Mouse (Mus musculus) cerebellum, adult 9-11 months (tissue): Measurements from ENCODE around the gene Gm20388.

Experiments
- DNase-seq: peaks from one replicate; pipeline ENCODE4 v3.0.0; 2022

The Gm20388 gene

DNA sequence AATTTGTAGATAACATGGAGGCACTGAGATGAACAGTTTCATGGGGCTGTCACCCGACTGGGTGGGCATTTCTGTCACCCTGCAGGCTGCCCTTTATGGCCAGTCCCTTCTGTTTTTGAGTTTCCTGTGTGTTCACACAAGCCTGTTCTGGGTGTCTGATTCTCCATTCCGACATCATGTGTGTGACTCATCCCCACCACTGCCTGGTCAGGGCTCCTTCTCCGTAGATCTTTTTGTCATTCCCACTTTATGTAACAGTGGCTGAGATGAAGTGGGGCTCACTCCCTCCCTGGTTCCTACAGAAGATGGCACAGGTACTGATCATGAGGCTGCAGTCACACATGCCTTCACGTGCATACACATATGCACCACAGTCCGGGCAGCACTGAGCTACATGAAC lies 3212.0 kb downstream of the Gm20388 start:
- DNase-seq: no peak

DNA sequence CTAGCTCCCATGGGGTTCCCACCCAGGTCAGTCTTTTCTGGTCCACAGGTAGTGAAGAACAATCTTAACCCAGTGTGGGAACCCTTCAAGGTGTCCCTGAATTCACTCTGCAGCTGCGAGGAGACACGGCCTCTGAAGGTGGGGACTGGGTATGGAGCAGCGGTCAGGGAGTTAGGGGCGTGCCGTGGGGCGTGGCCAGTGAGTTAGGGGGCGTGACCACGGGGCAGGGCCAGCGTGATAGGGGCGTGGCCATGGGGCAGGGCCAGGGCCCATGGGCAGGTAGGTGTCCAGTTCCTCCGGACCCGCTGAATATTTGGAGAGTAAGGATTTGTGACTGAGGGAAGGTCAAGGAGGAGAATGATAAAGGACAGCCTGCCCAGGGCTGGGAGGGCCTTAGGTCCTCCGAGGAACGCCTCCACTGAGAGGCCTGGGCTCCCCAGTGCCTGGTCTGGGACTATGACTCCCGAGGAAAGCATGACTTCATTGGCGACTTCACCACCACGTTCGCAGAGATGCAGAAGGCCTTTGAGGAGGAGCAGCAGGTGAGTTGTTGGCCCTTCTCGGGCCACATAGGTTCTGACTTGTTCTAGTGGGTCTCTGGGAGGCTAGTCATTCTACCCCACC lies 3215.7 kb downstream of the Gm20388 start:
- DNase-seq: no peak

DNA sequence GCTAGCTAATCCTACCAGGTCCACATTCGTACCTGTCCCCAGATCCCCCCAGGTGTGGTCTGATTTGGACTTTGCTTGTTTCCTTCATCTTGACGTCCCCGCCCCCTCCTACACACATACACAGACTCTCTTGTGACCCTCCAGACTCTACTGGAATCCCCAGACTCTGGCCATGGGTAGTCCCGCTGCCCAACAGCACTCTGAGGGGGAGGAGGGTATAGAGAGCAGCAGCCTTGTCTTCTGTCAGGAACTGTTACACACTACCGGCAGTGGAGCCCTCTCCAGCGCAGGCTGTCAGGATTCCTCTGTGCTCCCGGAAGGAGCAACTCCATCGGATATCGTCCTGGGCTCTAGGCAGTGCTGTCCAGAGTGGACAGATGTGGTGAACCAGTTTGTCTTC lies 3220.4 kb downstream of the Gm20388 start:
- no peak for DNase-seq

DNA sequence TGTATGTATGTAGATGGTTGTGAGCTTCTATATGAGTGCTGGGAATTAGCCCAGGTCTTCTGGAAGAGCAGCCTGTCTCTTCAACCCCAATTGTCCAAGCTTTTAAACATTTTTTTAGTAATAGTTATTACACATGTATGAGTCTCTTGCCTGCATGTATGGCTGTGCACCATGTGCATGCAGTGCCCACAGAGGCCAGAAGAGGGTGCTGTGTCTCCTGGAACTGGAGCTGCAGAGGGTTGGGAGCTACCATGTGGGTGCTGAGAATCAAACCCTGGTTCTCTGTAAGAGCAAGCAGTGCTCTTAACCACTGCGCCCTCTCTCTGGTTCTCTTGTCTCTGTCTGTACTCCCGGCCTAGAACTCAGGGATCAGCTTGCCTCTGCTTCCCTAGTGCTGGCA lies 3222.3 kb downstream of the Gm20388 start:
- DNase-seq: no peak

DNA sequence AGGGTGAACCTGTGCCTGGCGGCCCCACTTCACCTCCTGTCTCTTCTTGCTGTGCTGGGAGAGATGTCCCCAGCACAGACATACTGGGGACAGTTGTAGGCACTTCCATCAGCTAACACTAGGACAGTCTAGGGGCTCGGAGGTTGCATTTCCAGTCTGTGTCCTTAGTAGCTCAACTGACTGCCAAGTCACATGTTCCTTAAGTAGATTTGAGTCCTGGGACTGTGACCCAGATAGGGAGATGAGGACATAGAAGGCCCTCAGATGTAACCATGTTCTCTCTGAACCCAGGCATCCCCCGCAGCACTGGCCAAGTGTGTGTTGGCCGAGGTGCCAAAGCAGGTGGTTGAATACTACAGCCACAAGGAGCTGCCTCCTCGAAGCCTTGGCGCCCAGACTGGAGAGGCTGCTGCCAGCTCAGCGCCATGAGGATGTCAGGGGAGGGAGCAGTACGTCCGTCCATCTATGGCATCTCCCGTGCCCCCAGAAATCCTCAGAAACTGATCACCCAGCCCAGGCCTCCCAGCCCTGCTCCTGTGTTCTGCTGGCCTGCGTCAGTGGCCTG lies 3223.6 kb downstream of the Gm20388 start:
- DNase-seq: no peak

DNA sequence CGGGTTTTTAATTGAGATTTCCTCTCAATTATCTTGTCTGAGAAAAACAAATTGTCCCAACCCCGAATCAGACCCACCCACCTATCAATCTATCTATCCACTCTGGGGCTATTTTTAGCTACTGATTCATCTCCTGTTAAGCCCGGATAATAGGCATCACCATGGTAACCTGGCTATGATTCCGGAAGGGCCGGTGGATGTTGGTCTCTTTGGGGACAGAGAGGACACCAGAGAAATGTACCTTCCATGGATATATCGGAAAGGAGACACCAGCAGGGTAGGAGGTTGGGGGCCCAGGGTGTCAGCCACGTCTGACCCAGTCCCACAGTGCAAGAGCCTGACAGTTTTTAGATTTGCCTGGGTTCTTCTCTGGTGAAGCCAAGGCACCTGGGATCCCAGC lies 3224.8 kb downstream of the Gm20388 start:
- no peak for DNase-seq

DNA sequence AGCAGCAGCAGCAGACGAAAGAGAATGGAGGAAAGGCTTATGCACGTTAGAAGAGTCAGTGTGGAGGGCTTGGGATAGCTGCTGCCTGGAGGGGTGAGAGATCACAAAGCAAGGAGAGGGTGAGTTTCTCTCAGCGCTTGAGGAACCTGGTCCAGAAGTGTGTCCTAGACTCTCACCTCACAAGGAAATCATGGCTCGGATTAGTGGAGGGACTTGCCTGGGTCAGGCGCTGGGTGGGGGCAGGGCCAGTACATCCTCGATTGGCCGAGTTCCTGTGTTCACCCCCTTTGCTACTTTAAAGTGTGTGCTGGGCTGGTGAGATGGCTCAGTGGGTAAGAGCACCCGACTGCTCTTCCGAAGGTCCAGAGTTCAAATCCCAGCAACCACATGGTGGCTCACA lies 3225.2 kb downstream of the Gm20388 start:
- no peak for DNase-seq

DNA sequence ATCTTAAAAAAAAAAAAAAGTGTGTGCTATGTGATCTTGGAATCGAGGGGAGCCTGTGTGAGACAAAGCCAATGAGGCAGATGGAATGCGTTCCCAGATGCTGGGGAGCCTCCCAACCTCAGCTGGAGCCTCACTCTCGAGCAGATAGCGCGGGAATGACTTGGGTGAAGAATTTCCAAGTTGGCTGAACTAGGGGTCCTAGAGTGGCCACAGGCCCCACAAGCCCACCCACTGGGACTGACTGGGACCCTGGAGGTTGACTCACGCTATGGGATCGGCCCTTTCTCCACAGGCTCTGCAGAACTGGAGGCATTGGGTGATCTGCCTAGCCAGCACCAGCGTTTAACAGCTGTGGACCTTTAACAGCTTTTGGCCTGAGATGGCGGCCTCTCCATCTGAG lies 3225.6 kb downstream of the Gm20388 start:
- no peak for DNase-seq

DNA sequence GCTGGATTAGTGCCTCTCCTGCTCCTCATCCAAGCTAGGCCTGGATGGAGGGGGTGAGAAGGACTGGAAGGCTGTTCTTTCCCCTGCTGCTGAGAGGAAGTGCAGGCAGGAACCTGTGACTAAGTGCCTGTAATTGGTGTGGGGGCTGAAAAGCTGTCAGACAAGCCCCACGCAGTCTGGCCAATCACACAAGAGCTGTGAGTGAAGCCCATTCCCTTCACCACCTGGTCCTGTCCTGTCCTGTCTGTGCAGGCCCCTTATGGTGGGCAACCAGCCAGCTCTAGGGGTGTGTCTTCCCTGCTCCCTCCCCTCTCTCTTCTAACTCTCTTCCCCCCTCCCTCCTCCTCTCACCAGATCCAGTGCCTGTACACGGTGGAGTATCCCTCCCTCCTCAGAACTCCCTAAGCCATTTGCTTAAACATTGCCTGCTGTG lies 3227.0 kb downstream of the Gm20388 start:
- DNase-seq: no peak

DNA sequence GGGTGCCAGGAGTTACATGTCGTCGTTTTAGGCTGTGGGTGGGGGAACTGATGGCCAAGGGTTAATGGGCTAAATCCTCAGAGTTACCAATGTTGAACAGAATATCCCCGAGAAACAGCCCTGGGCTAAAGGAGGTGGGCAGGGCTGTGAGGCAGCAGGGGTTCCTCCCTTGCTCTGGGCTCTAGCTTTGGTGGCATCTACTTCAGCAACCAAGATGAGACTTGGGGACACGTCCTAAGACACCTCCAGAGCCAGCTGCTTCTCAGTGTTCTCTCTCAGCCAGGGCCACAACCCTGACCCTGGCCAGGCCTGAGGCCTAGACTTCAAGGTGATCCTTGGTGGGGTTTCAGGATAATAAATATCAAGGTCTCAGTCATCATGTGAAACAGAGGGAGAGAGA lies 3228.1 kb downstream of the Gm20388 start:
- DNase-seq: no peak

DNA sequence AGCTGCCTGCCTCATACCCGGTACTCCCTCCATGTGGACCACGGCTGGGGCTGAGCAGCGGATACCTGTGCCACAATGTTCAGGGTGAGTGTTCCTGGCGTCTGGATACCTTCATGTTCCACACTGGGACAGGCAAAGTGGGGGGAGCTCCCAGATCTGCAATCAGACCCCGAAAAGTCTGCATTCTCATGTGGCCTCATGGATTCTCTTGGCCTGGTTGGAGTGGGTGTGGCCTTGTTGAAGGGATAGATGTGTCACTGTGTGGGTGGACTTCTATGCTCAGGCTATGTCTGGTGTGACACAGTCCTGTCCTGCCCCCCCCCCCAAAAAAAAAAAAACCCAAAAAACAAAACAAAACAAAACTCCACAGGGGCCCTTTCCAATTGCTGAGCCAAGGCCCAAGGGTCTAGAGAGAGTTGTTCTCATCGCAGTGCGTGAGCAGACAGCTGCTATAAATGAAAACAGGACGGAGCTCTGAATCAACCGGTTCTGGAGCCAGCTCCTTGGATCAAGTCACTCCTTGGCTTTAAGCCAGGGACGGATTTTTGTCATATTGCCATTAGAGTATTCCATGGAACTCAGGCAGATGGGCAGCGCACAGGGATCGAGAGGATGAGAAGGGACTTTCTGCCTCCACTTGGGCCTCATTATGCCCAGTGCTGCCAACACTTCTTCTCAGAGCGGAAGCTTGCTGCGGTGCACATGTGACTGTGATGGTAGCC lies 3231.3 kb downstream of the Gm20388 start:
- DNase-seq: peak; percentile 83

DNA sequence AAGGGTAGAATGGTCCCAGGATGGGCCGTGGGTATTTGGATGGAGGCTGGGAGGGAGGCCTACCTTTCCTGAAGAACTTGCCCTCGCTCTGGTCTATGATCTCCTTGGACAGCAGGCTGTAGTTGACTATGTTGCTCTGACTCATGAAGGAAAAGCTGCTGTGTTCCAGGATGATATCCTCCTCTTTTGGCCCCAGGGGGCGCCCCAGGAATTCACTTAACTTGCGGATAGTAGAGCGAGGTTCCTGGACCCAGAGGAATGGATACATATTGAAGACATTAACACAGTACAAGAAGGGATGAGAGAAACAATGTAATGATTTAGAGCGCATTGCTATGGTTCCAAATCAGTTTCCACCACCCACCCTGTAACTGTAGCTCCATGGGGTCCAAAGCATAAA lies 3234.6 kb downstream of the Gm20388 start:
- no peak for DNase-seq

DNA sequence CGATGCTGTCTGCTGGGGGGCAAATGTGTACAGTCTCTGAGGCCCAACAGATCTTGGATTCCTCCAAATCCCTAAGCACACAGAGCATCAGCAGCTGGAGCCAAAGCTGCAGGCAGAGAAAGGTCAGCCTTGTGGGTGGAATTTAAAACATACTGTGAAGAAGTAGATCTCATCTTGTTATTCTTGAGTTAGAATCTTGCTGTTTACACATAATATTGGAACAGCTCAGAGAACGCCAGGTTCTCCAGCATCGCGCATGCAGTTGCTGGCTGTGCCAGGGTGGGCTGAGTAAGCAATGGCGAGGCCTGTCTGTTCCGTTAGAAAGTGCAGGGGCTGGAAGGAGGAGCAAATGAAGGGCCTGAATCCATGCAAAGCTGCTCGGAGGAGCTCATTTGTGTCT lies 3235.7 kb downstream of the Gm20388 start:
- DNase-seq: no peak

DNA sequence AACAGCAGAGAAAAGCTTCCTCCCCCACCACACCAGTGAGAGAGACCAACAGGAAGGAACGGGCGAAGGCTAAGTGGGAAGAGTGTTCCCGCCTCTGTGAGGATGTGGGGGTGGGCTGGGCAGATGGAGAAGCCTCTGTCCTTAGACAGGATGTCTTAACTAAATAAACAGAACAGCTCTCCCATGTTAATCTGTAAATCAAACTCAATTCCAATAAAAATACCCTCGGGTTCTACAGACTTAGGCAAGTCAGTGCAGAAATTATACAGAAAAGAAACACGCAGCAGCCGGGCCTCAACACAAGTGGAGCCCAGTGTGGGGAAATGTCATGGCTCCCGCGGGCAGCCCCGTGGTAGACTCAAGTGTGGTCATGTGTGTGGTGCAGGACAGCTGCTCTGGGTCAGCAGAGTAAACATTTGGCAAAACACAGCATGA lies 3240.1 kb downstream of the Gm20388 start:
- DNase-seq: no peak

DNA sequence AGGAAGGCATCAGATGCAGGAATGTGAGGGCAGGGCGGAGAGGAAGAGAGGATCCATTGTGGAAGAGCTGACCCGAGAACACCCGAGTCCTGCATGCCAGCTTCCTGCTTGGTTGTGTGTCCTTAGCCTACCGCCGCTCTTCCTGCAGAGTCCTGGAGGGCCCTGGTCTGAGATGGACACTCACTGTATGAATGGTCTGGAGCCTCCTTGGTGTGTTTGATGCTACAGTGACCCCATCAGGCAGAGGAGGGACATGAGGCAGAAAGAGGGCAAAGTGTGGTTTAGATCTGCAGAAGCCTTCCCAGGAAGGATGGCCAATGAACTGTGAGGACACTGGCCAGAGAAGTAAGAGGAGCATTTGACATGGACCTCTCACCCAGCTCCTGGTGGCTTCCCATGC lies 3244.5 kb downstream of the Gm20388 start:
- DNase-seq: no peak

DNA sequence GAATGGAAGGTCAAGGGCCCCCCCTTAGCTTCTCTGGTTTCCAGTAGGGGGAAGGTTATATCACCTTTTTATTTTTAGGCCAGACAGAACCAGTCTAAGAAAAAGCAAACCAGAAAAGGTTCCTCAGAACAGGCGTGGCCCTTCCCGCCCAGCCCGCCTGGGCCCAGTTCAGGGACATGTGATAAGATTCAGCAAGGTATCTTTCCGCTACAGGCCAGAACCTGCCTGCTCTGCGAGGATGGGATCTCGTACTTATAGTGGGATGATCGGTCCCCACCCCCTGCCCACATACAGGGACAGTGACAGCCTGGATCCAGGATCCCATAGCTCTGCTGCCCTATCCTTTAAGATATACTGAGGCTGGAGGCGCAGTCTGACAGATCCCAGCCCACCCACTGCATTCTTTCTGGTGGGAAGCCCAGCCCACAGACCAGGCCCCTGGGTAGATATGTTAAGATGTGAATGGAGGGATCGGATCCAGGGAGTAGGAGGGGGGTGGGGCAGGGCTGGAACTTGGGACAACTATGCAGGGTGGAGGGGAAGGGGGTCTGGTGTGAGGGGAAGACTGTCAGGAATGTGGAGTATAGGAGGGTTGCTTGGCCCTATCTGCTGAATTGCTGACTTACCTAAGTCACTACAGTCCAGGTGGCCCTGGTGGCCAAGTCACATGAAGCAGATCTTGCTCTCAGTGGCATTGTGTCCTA lies 3245.6 kb downstream of the Gm20388 start:
- DNase-seq: no peak

DNA sequence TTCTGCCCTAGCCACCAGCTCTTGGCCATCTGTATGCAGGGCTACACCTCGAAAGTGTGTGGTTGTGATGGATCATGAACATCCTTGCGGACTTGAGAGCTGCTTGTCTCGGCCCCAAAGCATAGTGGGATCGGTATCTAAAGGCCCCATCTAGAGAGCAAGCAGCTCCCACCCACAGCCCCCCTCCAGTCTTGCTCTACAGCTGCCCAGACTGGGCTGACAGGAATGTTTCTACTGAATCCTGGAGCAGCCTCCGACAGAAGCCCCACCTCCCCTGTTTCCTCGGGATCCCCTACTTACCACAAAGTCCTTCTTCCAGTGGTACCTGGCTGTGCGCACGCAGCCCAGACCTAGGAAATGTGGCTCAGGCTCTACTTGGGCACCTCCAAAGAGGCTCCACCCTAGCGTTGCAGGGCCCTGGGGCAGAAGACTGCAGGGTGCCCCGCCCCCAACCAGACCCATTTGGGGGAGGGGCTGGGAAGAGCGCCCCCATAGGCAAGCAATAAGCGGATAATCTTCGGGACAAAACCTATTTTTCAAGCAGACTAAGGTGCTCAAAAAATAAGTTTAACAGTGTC lies 3247.3 kb downstream of the Gm20388 start, which contains the start of gene Sult5a1:
TSS of gene Sult5a1 (minus strand) at position 428 of the 578 bp plus-strand sequence.
- no peak for DNase-seq

DNA sequence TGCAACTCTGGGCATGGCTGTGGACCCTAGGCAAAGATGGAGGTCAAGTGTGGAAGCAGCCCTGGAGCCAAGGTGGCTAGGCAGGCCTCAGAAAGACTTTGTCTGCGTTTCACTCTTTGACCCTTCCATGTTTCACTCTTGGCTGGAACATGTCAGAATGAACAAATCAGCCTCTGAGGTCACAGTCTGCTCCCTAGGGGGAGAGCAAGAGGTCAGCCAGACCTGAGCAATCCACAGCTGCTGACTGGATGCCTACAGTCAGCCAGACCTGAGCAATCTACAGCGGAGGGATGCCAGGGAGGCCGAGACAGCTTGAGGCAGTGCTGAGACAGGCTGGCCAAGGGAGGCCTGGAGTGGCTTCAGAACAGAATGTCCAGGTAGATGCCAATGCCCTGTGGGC lies 3270.8 kb downstream of the Gm20388 start:
- no peak for DNase-seq

DNA sequence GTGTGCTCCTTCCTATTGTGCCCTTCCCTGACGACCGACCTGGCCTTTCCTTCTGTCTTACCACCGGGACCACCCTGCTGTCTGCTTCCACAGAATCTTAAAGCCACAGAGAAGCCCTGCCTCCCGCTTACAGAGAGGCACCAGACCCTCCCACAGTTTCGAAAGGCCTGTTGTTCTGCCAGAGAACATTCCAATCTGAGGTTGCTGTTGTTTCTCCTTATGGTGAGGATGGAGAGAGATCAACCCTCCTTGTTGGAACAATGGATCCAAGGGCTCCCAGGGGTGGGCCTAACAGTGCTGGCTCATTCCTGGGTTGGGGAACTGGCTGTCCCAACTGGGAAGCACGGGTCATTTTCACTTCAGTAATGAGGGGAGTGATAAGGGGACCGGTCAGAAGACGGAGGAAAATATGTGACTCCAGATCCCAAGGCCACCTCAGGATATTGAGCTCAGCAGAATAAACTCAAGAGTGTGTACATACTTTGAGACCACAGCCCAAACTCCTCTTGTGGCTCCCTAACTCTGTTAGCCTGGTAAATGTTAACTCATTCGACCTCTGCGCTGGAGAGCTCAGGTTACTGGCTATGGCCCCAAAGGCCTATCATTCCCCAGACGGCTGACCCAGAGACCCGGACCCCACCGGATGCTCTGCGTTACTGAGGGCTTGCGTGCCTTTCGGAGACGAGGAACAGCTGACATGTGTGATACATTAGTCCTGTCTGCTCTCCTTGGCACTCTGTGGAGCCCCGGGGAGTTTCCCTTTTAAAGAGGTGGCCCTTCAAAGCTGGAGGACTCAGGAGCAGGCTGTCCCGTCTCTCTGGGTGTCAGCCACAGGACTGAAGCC lies 3275.1 kb downstream of the Gm20388 start, which contains the start of gene Dpep1:
TSS of gene Dpep1 (plus strand) at position 677 of the 844 bp plus-strand sequence.
- DNase-seq: no peak

DNA sequence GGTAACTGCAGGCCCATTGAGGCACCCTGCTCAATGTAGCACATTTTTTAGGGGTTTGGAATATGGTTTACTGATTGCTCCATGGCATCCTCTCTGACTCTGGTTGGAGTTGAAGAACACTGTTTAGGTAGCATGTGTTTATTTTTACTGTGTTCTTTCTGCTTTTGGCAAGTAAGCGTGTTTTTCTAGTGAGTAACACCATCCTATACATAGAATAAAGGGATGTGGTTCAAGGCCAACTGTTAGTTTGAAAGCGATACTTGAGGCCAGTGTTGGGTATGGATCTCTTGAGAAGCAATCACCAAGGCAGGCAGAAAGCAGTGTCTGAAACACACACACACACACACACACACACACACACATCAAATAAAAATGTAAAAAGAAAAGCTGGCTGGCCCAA lies 3277.4 kb downstream of the Gm20388 start:
- no peak for DNase-seq

DNA sequence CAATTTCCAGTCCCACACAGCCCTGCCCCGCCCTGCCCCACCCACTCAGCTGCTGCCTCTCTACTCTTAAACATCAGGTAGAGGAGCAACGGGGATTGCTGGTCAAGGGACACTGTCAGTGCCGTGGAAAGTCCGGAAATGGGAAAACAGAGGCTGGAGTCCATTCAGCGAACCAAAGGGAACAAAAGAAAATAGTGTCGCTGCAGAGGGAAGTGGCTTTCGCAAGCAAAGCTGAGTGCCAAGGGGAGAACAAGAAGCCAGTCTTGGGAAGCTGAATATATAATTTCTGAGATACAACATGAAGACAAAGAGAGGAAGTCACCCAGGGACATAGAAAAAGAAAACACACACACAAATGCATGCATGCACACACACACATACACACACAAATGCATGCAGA lies 3278.2 kb downstream of the Gm20388 start:
- DNase-seq: no peak

DNA sequence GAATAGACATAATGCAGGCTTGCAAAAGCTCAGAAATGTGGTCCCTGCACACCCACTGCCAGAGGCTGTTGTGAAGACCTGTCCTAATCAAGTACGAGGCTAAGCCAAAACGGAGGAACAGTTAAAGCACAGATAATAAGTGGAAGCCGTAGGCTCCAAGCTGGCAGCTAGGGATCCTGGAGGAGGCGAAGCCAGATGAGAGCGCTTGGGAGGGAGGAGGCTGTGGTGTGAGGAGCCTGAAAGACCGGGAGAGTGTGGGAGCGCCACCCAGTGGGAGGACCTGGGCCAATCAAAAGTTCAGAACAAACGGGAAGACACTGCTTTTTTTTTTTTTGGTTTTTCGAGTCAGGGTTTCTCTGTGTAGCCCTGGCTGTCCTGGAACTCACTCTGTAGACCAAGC lies 3280.0 kb downstream of the Gm20388 start:
- DNase-seq: peak; percentile 40
